Mouse (Mus musculus) erythroid progenitor cell, adult 5-6 weeks (primary cell): ENCODE data around the gene Gm21028. TPM values are rescaled to one million over a fixed set of nuclear protein-coding genes. Genes with fewer than 3 reads are reported as not detected.
"Not testable (repeated sequence)": the region's sequence is repeated elsewhere in the genome, so short reads cannot be mapped to it uniquely, and the experiment has no call there.

Experiments
- ATAC-seq: replicated peaks from 2 replicates; pipeline ENCODE4 v1.8.0; 2016; ENCODE audit warnings: moderate number of reproducible peaks, mild to moderate bottlenecking, moderate TSS enrichment, inconsistent platforms; ENCODE audit not compliant: poor library complexity, low FRiP score, severe bottlenecking
- total RNA-seq, 2 experiments: library from RNA; stranded (forward) in 1 of 2; stranded (reverse) in 1 of 2; fragments of 150-400 nt in 1 of 2; fragments of 186-747, 209-891 nt in 1 of 2; gene quantifications; 2 replicates each; pipeline versions ENCODE4 v1.2.3 to v1.2.4; 2015 to 2017; ENCODE audit warnings: low replicate concordance in 2 of 2

Gene Gm21028
- total RNA-seq (2015; ENCODE audit: low replicate concordance) (not detected in 2 replicates), total RNA-seq (2017; ENCODE audit: low replicate concordance) (not detected in 2 replicates)

DNA sequence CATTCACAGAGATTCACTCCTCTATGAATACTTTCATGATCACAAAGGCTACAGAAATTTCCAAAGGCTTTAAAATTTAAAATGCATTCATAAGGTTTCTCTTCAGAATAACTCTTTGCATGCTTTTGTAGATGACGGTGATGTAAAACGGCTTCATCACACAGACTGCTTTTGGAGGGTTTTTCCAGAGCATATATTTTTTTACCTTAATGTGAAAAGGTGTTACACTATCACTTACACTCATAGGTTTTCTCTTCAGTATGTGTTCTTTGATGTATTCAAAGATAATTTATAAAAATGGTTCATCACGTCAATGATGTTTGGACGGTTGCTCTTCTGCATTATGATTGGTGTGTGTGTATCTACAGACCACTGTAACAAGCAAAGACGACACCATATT is at the start of gene Gm21028:
Gene Gm21028, minus strand, starts transcription at position 101 of the 400 bp plus-strand sequence.
- ATAC-seq = no peak

DNA sequence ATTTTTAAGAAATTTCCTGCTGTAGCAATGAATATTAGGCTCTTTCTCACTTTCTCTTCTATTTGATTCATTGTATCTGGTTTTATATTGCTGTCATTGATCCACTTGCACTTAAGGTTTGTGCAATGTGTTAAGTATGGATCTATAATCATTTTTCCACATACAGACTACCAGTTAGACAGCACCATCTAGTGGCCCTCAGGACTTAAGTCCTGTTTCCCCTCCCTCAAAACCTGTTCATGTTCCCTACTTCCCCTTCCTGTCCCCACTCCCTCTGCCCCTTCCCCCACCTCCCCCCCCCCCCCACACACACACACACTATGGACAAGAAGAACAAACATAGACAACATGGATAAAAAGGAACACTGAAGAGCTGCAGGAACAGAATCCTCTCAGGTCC is 17.3 kb upstream of the Gm21028 start:
- not testable (repeated sequence) for ATAC-seq

DNA sequence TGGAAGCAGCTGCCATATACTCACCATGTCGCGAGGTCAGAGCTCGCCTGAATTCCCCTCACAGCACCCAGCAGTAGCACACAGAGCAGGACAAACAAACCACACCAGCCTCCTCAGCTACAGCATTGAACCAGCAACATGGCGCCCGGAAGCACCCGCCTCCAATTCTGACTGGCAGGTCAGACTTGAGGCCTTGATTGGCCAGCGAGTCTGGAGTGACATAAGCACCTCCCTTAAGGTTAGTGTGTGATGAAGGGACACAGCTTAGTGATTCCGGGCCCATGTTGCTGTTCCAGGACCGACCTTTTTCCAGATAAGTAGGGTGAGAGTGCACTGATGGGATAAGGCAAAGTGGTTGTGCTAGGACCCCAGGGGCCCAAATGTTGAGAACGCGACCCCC is 14.0 kb upstream of the Gm21028 start, which contains the start of gene Zfp977:
Gene Zfp977, minus strand, starts transcription at position 135 of the 400 bp plus-strand sequence.
- not testable (repeated sequence) for ATAC-seq

DNA sequence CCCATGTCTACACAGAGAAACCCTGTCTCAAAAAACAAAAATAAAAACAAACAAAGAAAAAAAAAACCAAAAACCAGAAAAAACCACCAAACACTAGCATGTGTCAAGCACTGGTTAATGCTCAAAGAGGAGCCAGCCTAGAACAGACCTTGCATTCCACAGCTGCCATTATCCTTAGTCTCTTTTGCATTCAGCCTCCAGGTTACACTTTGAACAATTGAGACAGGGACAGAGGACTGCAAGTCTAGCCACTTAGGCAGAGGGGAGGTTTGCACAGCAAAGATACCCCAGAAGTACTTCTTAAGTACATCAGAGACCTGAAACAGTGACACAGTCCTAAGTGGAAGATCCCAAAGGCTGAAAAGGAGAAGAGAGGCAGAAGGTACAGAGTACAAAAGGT is 12.9 kb upstream of the Gm21028 start:
- ATAC-seq = not testable (repeated sequence)

DNA sequence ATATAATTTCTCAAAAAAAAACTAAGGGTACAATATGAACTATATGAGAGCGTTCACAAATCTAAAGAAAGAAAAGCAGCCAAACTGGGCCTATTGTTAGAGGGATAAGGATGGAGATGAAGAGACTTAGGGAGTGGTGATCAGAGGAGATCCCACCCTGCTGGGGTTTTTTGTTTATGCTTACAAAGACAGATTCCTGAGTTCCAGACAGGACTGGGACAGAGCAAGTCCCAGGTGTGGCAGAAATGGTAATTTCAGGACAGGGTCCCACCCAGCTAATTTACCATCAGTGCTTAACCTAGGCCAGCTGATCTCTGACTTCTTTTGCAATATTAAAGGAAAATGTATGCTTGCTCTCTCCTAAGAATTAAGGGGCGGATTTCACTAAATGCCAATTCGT is 26.6 kb downstream of the Gm21028 start:
- no peak for ATAC-seq

Other genes starting within 250 kb of the Gm21028 start
- not detected in 2 replicates for gene 4933421I07Rik, start 130.5 kb downstream of the Gm21028 start, total RNA-seq (2015; ENCODE audit: low replicate concordance)
- not detected in 2 replicates for gene 4933421I07Rik, start 130.5 kb downstream of the Gm21028 start, total RNA-seq (2017; ENCODE audit: low replicate concordance)
- 15.1 and 15.5 TPM in 2 replicates for gene Zfp141, start 72.8 kb downstream of the Gm21028 start, total RNA-seq (2015; ENCODE audit: low replicate concordance)
- gene Zfp141, start 72.8 kb downstream of the Gm21028 start, total RNA-seq (2017; ENCODE audit: low replicate concordance) = 1.7 and 12.8 TPM in 2 replicates
- not detected in 2 replicates for gene Zfp977, start 14.0 kb upstream of the Gm21028 start, total RNA-seq (2015; ENCODE audit: low replicate concordance)
- not detected in 2 replicates for gene Zfp977, start 14.0 kb upstream of the Gm21028 start, total RNA-seq (2017; ENCODE audit: low replicate concordance)
- gene Zfp976, start 64.0 kb upstream of the Gm21028 start, total RNA-seq (2015; ENCODE audit: low replicate concordance) = 1.1 TPM in 1 of 2 replicates, not detected in the other
- gene Zfp976, start 64.0 kb upstream of the Gm21028 start, total RNA-seq (2017; ENCODE audit: low replicate concordance) = not detected in 2 replicates
- gene Zfp975, start 114.2 kb upstream of the Gm21028 start, total RNA-seq (2015; ENCODE audit: low replicate concordance) = 1.7 and 1.8 TPM in 2 replicates
- gene Zfp975, start 114.2 kb upstream of the Gm21028 start, total RNA-seq (2017; ENCODE audit: low replicate concordance) = 0.51 TPM in 1 of 2 replicates, not detected in the other
- not detected in 2 replicates for gene Gm17067, start 148.4 kb upstream of the Gm21028 start, total RNA-seq (2015; ENCODE audit: low replicate concordance)
- not detected in 2 replicates for gene Gm17067, start 148.4 kb upstream of the Gm21028 start, total RNA-seq (2017; ENCODE audit: low replicate concordance)
- gene Vmn2r62, start 214.9 kb upstream of the Gm21028 start, total RNA-seq (2015; ENCODE audit: low replicate concordance) = not detected in 2 replicates
- not detected in 2 replicates for gene Vmn2r62, start 214.9 kb upstream of the Gm21028 start, total RNA-seq (2017; ENCODE audit: low replicate concordance)